Comparison of ENCODE assay signal across 14 mouse cellular contexts in genomic region chr9:61455861-61456261, GRCm38 (mm10).
DNase-seq lines count a peak whose midpoint lies in the region; ATAC-seq and TF ChIP-seq lines count a peak whose summit lies in the region.
"Had no signal": no experiment of that assay in that cellular context is flagged by ENCODE, and none has a peak within 500 bp of the region (broad histone marks: within the 10 kb centered on the region; RNA-seq: fewer than 3 reads in every experiment).

No protein-coding gene starts in this region.

- no peak for DNase-seq in forebrain, embryonic 10.5 days (ENCODE audit: extremely low spot score, low spot score)
- DNase-seq in lung, adult 18-20 months, result peak; percentile 35 to 54
- DNase-seq in lung, adult 2 months, result no peak
- peak; percentile 64 to 69 for DNase-seq in kidney, postnatal 4 days
- no peak for DNase-seq in thymus, postnatal 0 days (ENCODE audit: low spot score)
- DNase-seq in frontal cortex, postnatal 14 days (ENCODE audit: low spot score in 2 of 2), result no peak
- DNase-seq: adrenal gland, postnatal 14 days; cerebellum, postnatal 36 days had no signal

- no peak for TF ChIP-seq POLR2A in lung, adult 2 months (IDR thresholded peaks at IDR 0.05; ENCODE audit: borderline replicate concordance, extremely low read depth, low read depth, low read length)

- no peak for ATAC-seq in forebrain, embryonic 15.5 days (replicated peaks)
- ATAC-seq in neural tube, embryonic 15.5 days (ENCODE audit: low FRiP score), result no peak
- ATAC-seq: forebrain, embryonic 14.5 days; liver, embryonic 12.5 days had no signal

- H3K36me3 ChIP-seq in forebrain, embryonic 10.5 days (replicated peaks), result no peaks in the 10 kb centered on the region
- H3K36me3 ChIP-seq in forebrain, embryonic 15.5 days, result no peaks in the 10 kb centered on the region
- no peaks in the 10 kb centered on the region for H3K36me3 ChIP-seq in neural tube, embryonic 15.5 days
- H3K36me3 ChIP-seq: embryonic facial prominence, embryonic 15.5 days; liver, embryonic 12.5 days had no signal

- H3K9ac ChIP-seq in forebrain, embryonic 15.5 days (replicated peaks), result no peak overlapping the region
- H3K9ac ChIP-seq in neural tube, embryonic 15.5 days (replicated peaks), result no peak overlapping the region
- H3K9ac ChIP-seq: embryonic facial prominence, embryonic 15.5 days; liver, embryonic 12.5 days had no signal

- H3K9me3 ChIP-seq in forebrain, embryonic 10.5 days, result no peaks in the 10 kb centered on the region
- H3K9me3 ChIP-seq in forebrain, embryonic 15.5 days, result no peaks in the 10 kb centered on the region
- H3K9me3 ChIP-seq in neural tube, embryonic 15.5 days (replicated peaks), result no peaks in the 10 kb centered on the region
- H3K9me3 ChIP-seq: embryonic facial prominence, embryonic 15.5 days; liver, embryonic 12.5 days had no signal

- WGBS in forebrain, embryonic 10.5 days, result 82% methylated on average over 6 of the region's 6 CpGs
- 87% methylated on average over 6 of the region's 6 CpGs for WGBS in forebrain, embryonic 15.5 days
- WGBS in lung, adult 2 months, result 46% methylated on average over 6 of the region's 6 CpGs
- WGBS in neural tube, embryonic 15.5 days, result 76% methylated on average over 6 of the region's 6 CpGs

- peaks cover 32% of the 10 kb centered on the region for H3K4me1 ChIP-seq in forebrain, embryonic 10.5 days
- peaks cover 10% of the 10 kb centered on the region; the same call in 1 of the 2 replicates for H3K4me1 ChIP-seq in forebrain, embryonic 15.5 days
- no peaks in the 10 kb centered on the region for H3K4me1 ChIP-seq in lung, adult 2 months (ENCODE audit: control insufficient read depth, insufficient read depth, low read length)
- H3K4me1 ChIP-seq in neural tube, embryonic 15.5 days, result peaks cover 12% of the 10 kb centered on the region; the same call in 1 of the 2 replicates
- H3K4me1 ChIP-seq: liver, embryonic 12.5 days had no signal

- TF ChIP-seq CTCF in lung, adult 2 months (IDR thresholded peaks at IDR 0.05; ENCODE audit: insufficient read depth, low read length), result no peak

- H3K27ac ChIP-seq in forebrain, embryonic 10.5 days, result 0 out of 2 replicates have a peak overlapping the region, but pooled peaks have one; percentile 30
- no peak overlapping the region for H3K27ac ChIP-seq in forebrain, embryonic 15.5 days (replicated peaks)
- no peak overlapping the region for H3K27ac ChIP-seq in neural tube, embryonic 15.5 days (replicated peaks)
- H3K27ac ChIP-seq: embryonic facial prominence, embryonic 15.5 days; left cerebral cortex, adult 2 months; liver, embryonic 12.5 days had no signal

- peaks cover 93% of the 10 kb centered on the region for H3K27me3 ChIP-seq in forebrain, embryonic 10.5 days (ENCODE audit: poor library complexity, severe bottlenecking)
- peaks cover 22% of the 10 kb centered on the region for H3K27me3 ChIP-seq in forebrain, embryonic 15.5 days
- peaks cover 44% of the 10 kb centered on the region for H3K27me3 ChIP-seq in neural tube, embryonic 15.5 days (replicated peaks)

- H3K4me2 ChIP-seq in forebrain, embryonic 15.5 days (replicated peaks), result no peak overlapping the region
- no peak overlapping the region for H3K4me2 ChIP-seq in neural tube, embryonic 15.5 days
- H3K4me2 ChIP-seq: embryonic facial prominence, embryonic 15.5 days; liver, embryonic 12.5 days had no signal

- no peak overlapping the region for H3K4me3 ChIP-seq in forebrain, embryonic 10.5 days
- no peak overlapping the region for H3K4me3 ChIP-seq in forebrain, embryonic 15.5 days
- H3K4me3 ChIP-seq in lung, adult 2 months (replicated peaks; ENCODE audit: extremely low read depth, low read depth, low read length), result no peak overlapping the region
- H3K4me3 ChIP-seq in neural tube, embryonic 15.5 days (replicated peaks), result no peak overlapping the region
- H3K4me3 ChIP-seq: embryonic facial prominence, embryonic 15.5 days; left cerebral cortex, adult 2 months; liver, embryonic 12.5 days had no signal

Comparison
In these comparisons a context has a peak if more than half of its experiments do, and no peak if none do; other contexts are left out.
1. DNase-seq: peak in lung, adult 18-20 months (2 of 2) and kidney, postnatal 4 days (2 of 2); none in forebrain, embryonic 10.5 days (single experiment), lung, adult 2 months (single experiment), thymus, postnatal 0 days (single experiment) and frontal cortex, postnatal 14 days (0 of 2).